Mouse (Mus musculus): ENCODE results near the gene Galnt15.

GRCm38 (mm10) chr14:32106911-32107310 is 78.1 kb downstream of the Galnt15 start:
- TF ChIP-seq EP300 (IDR thresholded peaks at IDR 0.05) (no peak), CTCF (IDR thresholded peaks at IDR 0.05) (no peak)

Measured in lung, postnatal 0 days (tissue).